Comparison of ENCODE assay signal across 9 mouse cellular contexts in the genomic region with DNA sequence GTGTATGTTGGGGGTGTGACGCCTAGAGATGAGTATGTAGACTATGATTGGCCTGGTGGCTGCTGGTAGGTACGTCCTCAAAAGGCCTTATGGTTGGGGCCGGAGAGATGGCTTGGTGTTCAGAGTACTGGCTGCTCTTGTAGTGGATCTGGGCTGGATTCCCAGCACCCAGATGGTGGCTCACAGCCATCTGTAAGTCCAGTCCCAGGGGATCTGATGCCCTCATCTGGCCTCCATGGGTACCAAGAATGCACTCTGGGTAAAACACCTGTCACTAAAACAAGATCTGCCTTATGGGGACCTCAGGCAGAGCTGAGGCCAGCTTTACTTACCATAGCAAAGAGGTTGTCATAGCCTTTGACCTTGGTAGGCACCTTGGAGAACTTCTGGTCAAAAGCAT. TPM values are rescaled to one million over a fixed set of nuclear protein-coding genes. Genes with fewer than 3 reads are reported as not detected.
DNase-seq lines count a peak whose midpoint lies in the region; ATAC-seq and TF ChIP-seq lines count a peak whose summit lies in the region.
"Had no signal": no experiment of that assay in that cellular context is flagged by ENCODE, and none has a peak within 500 bp of the region (broad histone marks: within the 10 kb centered on the region; RNA-seq: fewer than 3 reads in every experiment).

No protein-coding gene starts in this region.

- peaks cover 31% of the 10 kb centered on the region for H3K4me1 ChIP-seq in megakaryocyte, embryonic 14.5 days
- peaks cover 27% of the 10 kb centered on the region for H3K4me1 ChIP-seq in limb, embryonic 14.5 days (ENCODE audit: control insufficient read depth, insufficient read depth, low read length)
- peaks cover 29% of the 10 kb centered on the region for H3K4me1 ChIP-seq in stomach, embryonic 16.5 days (ENCODE audit: control insufficient read depth, insufficient read depth, low read length)

- peaks cover 56% of the 10 kb centered on the region for H3K36me3 ChIP-seq in megakaryocyte, embryonic 14.5 days (replicated peaks; ENCODE audit: low read length)
- H3K36me3 ChIP-seq in limb, embryonic 14.5 days (ENCODE audit: control insufficient read depth, insufficient read depth, low read length), result peaks cover 34% of the 10 kb centered on the region
- H3K36me3 ChIP-seq in stomach, embryonic 16.5 days (ENCODE audit: control insufficient read depth, insufficient read depth, low read length), result peaks cover 21% of the 10 kb centered on the region

- WGBS in limb, embryonic 14.5 days, result 92% methylated on average over 3 of the region's 3 CpGs
- 90% methylated on average over 3 of the region's 3 CpGs for WGBS in stomach, embryonic 16.5 days

- ATAC-seq in megakaryocyte, adult 5-6 weeks (ENCODE audit: poor library complexity, severe bottlenecking), result no peak
- no peak for ATAC-seq in limb, embryonic 14.5 days (ENCODE audit: low FRiP score, low read depth)
- no peak for ATAC-seq in stomach, embryonic 16.5 days (ENCODE audit: insufficient read depth, low FRiP score)

- peak overlapping the region; percentile 97 for H3K4me3 ChIP-seq in megakaryocyte, embryonic 14.5 days (replicated peaks)
- peak overlapping the region; percentile 86 for H3K4me3 ChIP-seq in limb, embryonic 14.5 days (replicated peaks; ENCODE audit: low read length)
- peak overlapping the region; percentile 95 for H3K4me3 ChIP-seq in stomach, embryonic 16.5 days (replicated peaks; ENCODE audit: low read length)

- H3K4me2 ChIP-seq in limb, embryonic 14.5 days (replicated peaks; ENCODE audit: low read depth, low read length, severe bottlenecking), result peak overlapping the region; percentile 89; the same call in 1 of the 2 replicates
- peak overlapping the region; percentile 99; the same call in 1 of the 2 replicates for H3K4me2 ChIP-seq in stomach, embryonic 16.5 days (ENCODE audit: low read depth, low read length)

- H3K27ac ChIP-seq in limb, embryonic 14.5 days (replicated peaks; ENCODE audit: low read depth, low read length), result no peak overlapping the region
- H3K27ac ChIP-seq in stomach, embryonic 16.5 days (ENCODE audit: low read length), result no peak overlapping the region

- DNase-seq in cerebellum, adult 9-10 months, result peak; percentile 51
- DNase-seq in cerebellum, postnatal 4 days (ENCODE audit: low spot score in 2 of 2), result no peak
- DNase-seq in limb, embryonic 14.5 days (ENCODE audit: low spot score), result no peak
- DNase-seq in adrenal gland, adult 8-10 months, result no peak
- no peak for DNase-seq in spleen, postnatal 36 days (ENCODE audit: low spot score in 2 of 2)

- TF ChIP-seq POLR2A in limb, embryonic 14.5 days (IDR thresholded peaks at IDR 0.05; ENCODE audit: borderline replicate concordance, extremely low read depth, insufficient read depth, insufficient read length), result no peak

- H3K9me3 ChIP-seq in megakaryocyte, embryonic 14.5 days, result no peaks in the 10 kb centered on the region
- H3K9me3 ChIP-seq in limb, embryonic 14.5 days (ENCODE audit: control insufficient read depth, low read length), result no peaks in the 10 kb centered on the region
- H3K9me3 ChIP-seq in stomach, embryonic 16.5 days (replicated peaks; ENCODE audit: control insufficient read depth, low read length), result no peaks in the 10 kb centered on the region

- H3K9ac ChIP-seq in limb, embryonic 14.5 days (ENCODE audit: low read depth, low read length, severe bottlenecking), result no peak overlapping the region
- no peak overlapping the region for H3K9ac ChIP-seq in stomach, embryonic 16.5 days (ENCODE audit: low read length)

- H3K27me3 ChIP-seq in megakaryocyte, embryonic 14.5 days (replicated peaks), result no peaks in the 10 kb centered on the region
- H3K27me3 ChIP-seq in limb, embryonic 14.5 days (ENCODE audit: control insufficient read depth, insufficient read depth, low read length), result no peaks in the 10 kb centered on the region
- H3K27me3 ChIP-seq in stomach, embryonic 16.5 days (ENCODE audit: control insufficient read depth, insufficient read depth, low read length), result no peaks in the 10 kb centered on the region

RNA-seq across cellular contexts. Expression of a gene that starts 1.2 kb away (rescaled TPM):
- polyA plus RNA-seq in megakaryocyte, embryonic 14.5 days (2012; ENCODE audit: insufficient read depth, low replicate concordance), result 103 and 181 TPM in 2 replicates
- 52.5 and 64.0 TPM in 2 replicates for total RNA-seq in megakaryocyte, adult 5-6 weeks (2015)
- 61.2 and 65.5 TPM in 2 replicates for total RNA-seq in megakaryocyte, adult 5-6 weeks (2017)
- polyA plus RNA-seq in limb, embryonic 14.5 days (2012; rRNA removed), result 173 and 207 TPM in 2 replicates
- 95.0 and 98.0 TPM in 2 replicates for polyA plus RNA-seq in limb, embryonic 14.5 days (2014; fragmentation: Nextera tagmentation; extraction: Ambion mirVana)
- 108 and 110 TPM in 2 replicates for polyA plus RNA-seq in stomach, embryonic 16.5 days (2015; fragmentation: Nextera tagmentation; extraction: Ambion mirVana)
- 100 to 1,000 TPM in 2 of 4 experiments, 10 to 100 TPM in 2; 96.4 to 107 (median 101) TPM for total RNA-seq in adrenal gland, adult 8-10 months (2022)

RNA-seq across cellular contexts. Expression of a gene that starts 2.8 kb away (rescaled TPM):
- 123 and 539 TPM in 2 replicates for polyA plus RNA-seq in megakaryocyte, embryonic 14.5 days (2012; ENCODE audit: insufficient read depth, low replicate concordance)
- total RNA-seq in megakaryocyte, adult 5-6 weeks (2015), result 138 and 141 TPM in 2 replicates
- total RNA-seq in megakaryocyte, adult 5-6 weeks (2017), result 411 and 422 TPM in 2 replicates
- polyA plus RNA-seq in limb, embryonic 14.5 days (2012; rRNA removed), result 163 and 168 TPM in 2 replicates
- polyA plus RNA-seq in limb, embryonic 14.5 days (2014; fragmentation: Nextera tagmentation; extraction: Ambion mirVana), result 135 and 156 TPM in 2 replicates
- polyA plus RNA-seq in stomach, embryonic 16.5 days (2015; fragmentation: Nextera tagmentation; extraction: Ambion mirVana), result 63.4 and 64.0 TPM in 2 replicates
- total RNA-seq in adrenal gland, adult 8-10 months (2022), result 100 to 1,000 TPM; 134 to 159 (median 155) TPM

RNA-seq across cellular contexts. Expression of a gene that starts 9.5 kb away (rescaled TPM):
- polyA plus RNA-seq in megakaryocyte, embryonic 14.5 days (2012; ENCODE audit: insufficient read depth, low replicate concordance), result 0.27 TPM in 1 of 2 replicates, not detected in the other
- 0.07 TPM in 1 of 2 replicates, not detected in the other for total RNA-seq in megakaryocyte, adult 5-6 weeks (2015)
- total RNA-seq in megakaryocyte, adult 5-6 weeks (2017), result not detected in 2 replicates
- polyA plus RNA-seq in limb, embryonic 14.5 days (2012; rRNA removed), result 0.08 and 0.15 TPM in 2 replicates
- polyA plus RNA-seq in limb, embryonic 14.5 days (2014; fragmentation: Nextera tagmentation; extraction: Ambion mirVana), result not detected in 2 replicates
- 0.30 and 0.42 TPM in 2 replicates for polyA plus RNA-seq in stomach, embryonic 16.5 days (2015; fragmentation: Nextera tagmentation; extraction: Ambion mirVana)
- total RNA-seq in adrenal gland, adult 8-10 months (2022), result not detected
- total RNA-seq: liver, adult 2 months had no signal

RNA-seq across cellular contexts. Expression of a gene that starts 12.9 kb away (rescaled TPM):
- polyA plus RNA-seq in megakaryocyte, embryonic 14.5 days (2012; ENCODE audit: insufficient read depth, low replicate concordance), result 5.1 and 5.3 TPM in 2 replicates
- total RNA-seq in megakaryocyte, adult 5-6 weeks (2015), result 13.2 and 18.8 TPM in 2 replicates
- 13.1 and 17.7 TPM in 2 replicates for total RNA-seq in megakaryocyte, adult 5-6 weeks (2017)
- 89.9 and 112 TPM in 2 replicates for polyA plus RNA-seq in limb, embryonic 14.5 days (2012; rRNA removed)
- 16.9 and 18.0 TPM in 2 replicates for polyA plus RNA-seq in limb, embryonic 14.5 days (2014; fragmentation: Nextera tagmentation; extraction: Ambion mirVana)
- polyA plus RNA-seq in stomach, embryonic 16.5 days (2015; fragmentation: Nextera tagmentation; extraction: Ambion mirVana), result 28.6 and 31.0 TPM in 2 replicates
- 10 to 100 TPM; 67.7 to 85.8 (median 73.5) TPM for total RNA-seq in adrenal gland, adult 8-10 months (2022)

RNA-seq across cellular contexts. Expression of a gene that starts 33.4 kb away (rescaled TPM):
- 7.3 and 8.9 TPM in 2 replicates for polyA plus RNA-seq in megakaryocyte, embryonic 14.5 days (2012; ENCODE audit: insufficient read depth, low replicate concordance)
- total RNA-seq in megakaryocyte, adult 5-6 weeks (2015), result 0.82 and 1.1 TPM in 2 replicates
- 3.1 and 6.6 TPM in 2 replicates for total RNA-seq in megakaryocyte, adult 5-6 weeks (2017)
- polyA plus RNA-seq in limb, embryonic 14.5 days (2012; rRNA removed), result 15.1 and 17.7 TPM in 2 replicates
- polyA plus RNA-seq in limb, embryonic 14.5 days (2014; fragmentation: Nextera tagmentation; extraction: Ambion mirVana), result 17.4 and 18.1 TPM in 2 replicates
- 50.0 TPM in 2 replicates for polyA plus RNA-seq in stomach, embryonic 16.5 days (2015; fragmentation: Nextera tagmentation; extraction: Ambion mirVana)
- 10 to 100 TPM in 2 of 4 experiments, 1 to 10 TPM in 2; 6.2 to 12.7 (median 10.5) TPM for total RNA-seq in adrenal gland, adult 8-10 months (2022)
